Mouse (Mus musculus) c-Kit-negative CD71-positive TER-119-positive erythroid progenitor cells, embryonic 14.5 days (primary cell): ENCODE results near the gene Tex35.

Experiments
- DNase-seq: peaks from one replicate; pipeline ENCODE4 v3.0.0-alpha.2; 2013; ENCODE audit warnings: low read depth, low spot score

Gene Tex35

GRCm38 (mm10) chr1:157081076-157081804, 27.2 kb downstream of the Tex35 start:
- DNase-seq = no peak

- DNase-seq = no peak
Observed at GRCm38 (mm10) chr1:157080071-157080470, 28.4 kb downstream of the Tex35 start.

GRCm38 (mm10) chr1:157079384-157080025, 29.0 kb downstream of the Tex35 start:
- DNase-seq = no peak

GRCm38 (mm10) chr1:157076781-157077705, 31.4 kb downstream of the Tex35 start:
- DNase-seq = peak; percentile 71

- peak; percentile 67 for DNase-seq
Observed at GRCm38 (mm10) chr1:157076257-157076656, 32.2 kb downstream of the Tex35 start.

GRCm38 (mm10) chr1:157074937-157075336, 33.5 kb downstream of the Tex35 start:
- DNase-seq = no peak

GRCm38 (mm10) chr1:157074371-157074770, 34.1 kb downstream of the Tex35 start:
- DNase-seq = no peak

- no peak for DNase-seq
Observed at GRCm38 (mm10) chr1:157073592-157073991, 34.9 kb downstream of the Tex35 start.

GRCm38 (mm10) chr1:157069181-157069828, 39.2 kb downstream of the Tex35 start:
- no peak for DNase-seq

- DNase-seq = no peak
Observed at GRCm38 (mm10) chr1:157068316-157068715, 40.2 kb downstream of the Tex35 start.

- DNase-seq = no peak
Observed at GRCm38 (mm10) chr1:157065819-157066730, 42.4 kb downstream of the Tex35 start.

- no peak for DNase-seq
Observed at GRCm38 (mm10) chr1:157063318-157064115, 45.0 kb downstream of the Tex35 start.

- DNase-seq = no peak
Observed at GRCm38 (mm10) chr1:157062445-157062825, 46.0 kb downstream of the Tex35 start.

- no peak for DNase-seq
Observed at GRCm38 (mm10) chr1:157061800-157062444, 46.6 kb downstream of the Tex35 start.

- no peak for DNase-seq
Observed at GRCm38 (mm10) chr1:157061170-157061569, 47.3 kb downstream of the Tex35 start.

GRCm38 (mm10) chr1:157060441-157061135, 47.9 kb downstream of the Tex35 start:
- no peak for DNase-seq

GRCm38 (mm10) chr1:157055901-157056300, 52.6 kb downstream of the Tex35 start:
- DNase-seq = no peak

- DNase-seq = peak; percentile 48
Observed at GRCm38 (mm10) chr1:157055288-157055831, 53.1 kb downstream of the Tex35 start.
